Mouse (Mus musculus) urinary bladder, adult 2 months (tissue): ENCODE results near the gene Fut2. TPM values are rescaled to one million over a fixed set of nuclear protein-coding genes. Genes with fewer than 3 reads are reported as not detected.

ENCODE experiments used
- DNase-seq: peaks from one replicate; pipeline ENCODE4 v3.0.0; 2022; ENCODE audit warnings: low spot score
- polyA plus RNA-seq: library from polyadenylated mRNA; depleted of rRNA; stranded (reverse); fragments of >200 nt; gene quantifications from 2 replicates; pipeline ENCODE4 v1.2.3, GENCODE M21; 2012; rRNA removed

Gene Fut2
- polyA plus RNA-seq, result 1.8 and 3.3 TPM in 2 replicates

DNA sequence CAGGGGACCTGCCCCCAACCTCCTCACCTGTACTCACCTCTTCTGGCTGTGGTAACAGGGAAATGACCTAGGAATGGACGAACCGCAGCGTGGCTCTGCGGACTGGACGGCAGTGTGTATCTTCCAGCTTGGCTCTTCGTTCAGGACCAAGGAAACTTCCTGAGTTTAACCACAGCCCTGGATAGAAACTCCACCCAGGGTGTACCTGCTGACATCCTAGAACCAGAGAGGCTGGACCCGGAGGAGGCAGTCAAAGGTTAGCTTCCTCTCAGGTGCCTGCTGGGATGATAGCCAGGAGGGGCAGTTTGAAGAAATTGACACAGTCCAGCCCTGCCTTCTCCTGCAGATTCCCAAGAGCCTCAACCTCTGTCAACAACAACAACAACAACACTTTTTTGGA, at the start of gene Fut2:
Gene Fut2 (minus strand): TSS at position 234 of the 400 bp plus-strand sequence.
- DNase-seq, result no peak

DNA sequence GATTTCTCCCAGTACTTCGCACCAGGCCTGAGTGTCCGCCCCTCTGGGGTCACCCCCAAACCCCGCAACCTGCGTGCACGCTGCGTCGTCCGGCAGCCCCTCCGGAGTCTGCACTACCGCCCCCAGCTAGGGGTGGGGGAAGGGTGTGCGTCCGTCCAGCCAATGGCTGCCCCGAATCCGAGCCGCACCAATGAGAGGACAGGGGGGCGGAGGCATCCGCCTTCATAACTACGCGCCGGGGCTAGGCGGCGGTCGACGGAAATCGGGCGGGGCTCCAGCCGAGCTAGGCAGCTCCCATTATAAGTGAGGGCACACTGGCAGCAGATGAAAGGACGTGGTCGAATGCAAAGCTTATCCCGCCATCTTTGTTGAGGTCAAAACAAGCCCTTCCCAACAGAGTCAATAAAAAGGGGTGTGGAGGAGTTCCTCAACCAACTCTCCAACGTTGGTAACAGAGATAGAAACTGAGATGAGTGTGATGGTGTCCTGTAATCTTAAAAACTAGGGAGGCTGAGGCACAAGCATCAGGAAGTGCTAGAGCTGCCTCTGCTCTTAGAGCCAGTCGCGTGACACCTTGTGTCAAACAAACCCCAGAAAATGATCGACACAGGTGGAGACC, 49.0 kb upstream of the Fut2 start, which contains the start of gene Rpl18:
Gene Rpl18 (plus strand): TSS at position 368 of the 619 bp plus-strand sequence.
- peak; percentile 89 for DNase-seq

DNA sequence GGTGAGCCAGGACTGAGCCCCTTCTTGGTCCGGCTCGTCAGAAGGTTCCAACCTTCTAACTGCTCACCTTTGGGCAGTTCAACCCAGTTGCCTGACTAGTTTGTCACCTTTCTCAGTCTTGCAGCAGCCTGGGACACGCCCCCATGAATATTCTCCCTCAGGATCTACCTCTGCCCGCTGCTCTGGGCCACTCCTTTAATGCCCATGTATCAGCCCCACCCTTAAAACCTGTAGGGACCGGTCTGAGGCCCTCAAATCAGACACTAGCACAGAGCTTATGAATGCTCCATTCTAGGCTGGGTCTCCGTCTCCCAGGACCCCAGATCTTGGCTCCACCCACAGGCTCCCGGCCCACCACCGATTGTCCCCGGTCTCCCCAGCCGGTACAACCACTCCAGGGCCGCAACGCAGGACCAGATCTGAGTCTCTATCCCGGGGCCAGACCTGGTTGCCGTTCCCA, 48.5 kb upstream of the Fut2 start:
- DNase-seq, result no peak

DNA sequence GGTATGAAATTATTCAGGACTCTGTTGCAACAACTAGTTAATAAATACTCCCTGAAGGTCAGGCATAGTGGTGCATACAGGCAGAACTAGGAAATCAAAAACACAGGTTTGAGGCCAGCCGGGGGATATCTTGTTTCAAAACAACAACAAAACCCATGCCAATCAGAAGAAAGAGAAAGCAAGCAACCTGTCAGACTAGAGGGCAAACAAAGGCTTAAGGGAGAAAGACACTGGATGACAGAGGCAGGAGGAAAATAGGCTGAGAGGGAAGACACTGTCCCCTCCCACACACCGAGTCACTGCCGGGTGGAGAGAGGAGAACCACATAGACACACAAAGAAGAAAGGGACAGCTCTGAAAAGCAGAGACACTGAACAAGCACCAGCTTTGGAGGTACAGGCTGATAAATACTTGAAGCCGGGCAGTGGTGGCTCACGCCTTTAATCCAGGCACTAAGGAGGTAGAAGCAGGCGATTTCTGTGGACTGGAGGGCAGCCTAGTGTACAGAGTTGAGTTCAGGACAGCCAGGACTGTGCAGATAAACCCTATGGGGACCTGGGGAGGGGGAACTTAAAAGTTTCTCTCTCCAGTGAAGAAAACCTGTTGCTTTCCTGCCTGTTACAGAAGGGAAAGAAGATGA, 47.8 kb upstream of the Fut2 start:
- DNase-seq, result no peak

DNA sequence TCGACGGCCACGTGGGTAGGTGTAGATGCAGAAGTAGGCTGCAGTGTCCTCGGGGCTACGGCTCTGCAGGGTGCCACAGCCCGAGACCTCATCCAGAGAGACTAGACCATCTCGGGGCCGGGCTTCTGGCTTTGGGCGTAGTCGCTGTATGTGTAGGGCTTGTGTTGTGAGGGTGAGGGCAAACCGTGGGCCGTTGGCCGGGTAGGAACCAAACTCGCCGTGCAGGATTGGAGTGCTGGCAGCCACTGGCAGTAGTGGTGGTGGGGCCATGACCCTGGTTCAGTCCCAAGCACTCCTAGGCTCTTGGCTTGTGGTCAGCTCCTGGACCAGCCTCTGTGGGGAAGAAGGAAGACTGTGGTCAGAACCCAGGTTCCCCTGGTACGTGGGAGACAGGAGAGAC, 47.2 kb upstream of the Fut2 start:
- DNase-seq, result no peak

DNA sequence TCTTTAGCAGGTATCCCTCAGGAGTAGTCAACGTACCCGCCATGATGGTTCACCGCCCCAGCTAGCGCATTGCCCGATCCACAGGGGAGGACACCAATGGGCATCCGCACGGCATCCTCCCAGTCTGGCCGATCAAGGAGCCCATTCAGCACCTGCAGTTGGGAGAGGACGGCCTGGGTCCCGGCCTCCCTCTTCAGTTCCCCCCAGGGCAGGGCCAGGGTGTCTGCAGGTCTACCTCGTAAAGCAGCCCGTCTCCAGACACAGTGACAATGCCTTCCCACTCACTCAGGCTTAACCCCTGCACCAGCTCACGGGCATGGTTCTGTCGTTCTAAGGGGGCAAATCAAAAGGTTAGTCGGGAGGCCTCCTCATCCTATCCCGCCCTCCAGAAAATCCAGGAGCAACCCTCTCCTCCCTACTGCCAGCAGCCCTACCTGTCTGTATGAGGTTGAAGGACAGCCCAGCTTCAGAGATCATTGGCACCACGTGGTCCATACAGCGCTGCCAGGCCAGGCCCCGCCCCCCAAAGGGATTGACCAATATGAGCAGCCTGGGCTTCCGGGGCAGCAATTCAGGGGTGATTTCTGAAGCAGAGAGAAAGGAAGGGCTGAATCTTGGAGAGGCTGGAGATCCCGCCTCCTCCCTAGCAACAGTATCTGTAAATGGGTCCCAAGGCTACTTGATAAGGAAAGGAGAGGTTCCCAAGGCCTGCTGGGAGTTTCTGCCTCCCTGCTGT, 46.0 kb upstream of the Fut2 start:
- no peak for DNase-seq

DNA sequence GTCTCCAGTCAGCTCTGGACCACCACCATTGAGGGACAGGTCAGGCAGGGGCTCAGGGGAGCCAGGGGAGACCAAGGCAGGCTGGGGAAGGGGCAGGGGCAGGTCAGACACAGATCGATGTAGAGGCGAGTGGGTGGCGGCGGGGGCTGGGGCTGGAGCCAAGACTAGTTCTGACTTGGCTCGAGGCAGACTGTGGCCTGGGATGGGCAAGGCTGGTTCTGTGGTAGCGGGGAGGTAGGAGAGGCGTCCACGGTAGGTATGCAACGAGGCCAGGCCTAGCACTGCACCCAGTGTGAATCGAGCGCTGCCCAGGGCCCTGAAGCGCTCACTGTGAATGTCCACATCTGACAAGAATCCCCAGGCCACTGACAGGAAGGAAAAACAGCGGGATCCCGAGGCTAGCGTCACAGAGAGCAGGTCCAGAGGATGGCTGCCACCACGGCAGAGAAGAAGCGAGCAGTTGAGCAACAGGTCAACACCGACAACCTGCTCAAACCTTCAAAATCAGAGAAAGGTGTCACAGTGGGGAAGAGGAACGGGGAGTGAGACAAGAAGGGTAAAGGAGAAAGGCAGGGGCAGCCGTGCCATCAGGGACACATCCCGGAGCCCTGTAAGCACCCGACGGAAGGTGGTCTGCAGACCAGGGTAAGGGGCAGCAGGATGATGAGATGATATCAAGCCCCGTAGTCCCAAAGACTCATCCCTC, 45.3 kb upstream of the Fut2 start:
- DNase-seq, result no peak

DNA sequence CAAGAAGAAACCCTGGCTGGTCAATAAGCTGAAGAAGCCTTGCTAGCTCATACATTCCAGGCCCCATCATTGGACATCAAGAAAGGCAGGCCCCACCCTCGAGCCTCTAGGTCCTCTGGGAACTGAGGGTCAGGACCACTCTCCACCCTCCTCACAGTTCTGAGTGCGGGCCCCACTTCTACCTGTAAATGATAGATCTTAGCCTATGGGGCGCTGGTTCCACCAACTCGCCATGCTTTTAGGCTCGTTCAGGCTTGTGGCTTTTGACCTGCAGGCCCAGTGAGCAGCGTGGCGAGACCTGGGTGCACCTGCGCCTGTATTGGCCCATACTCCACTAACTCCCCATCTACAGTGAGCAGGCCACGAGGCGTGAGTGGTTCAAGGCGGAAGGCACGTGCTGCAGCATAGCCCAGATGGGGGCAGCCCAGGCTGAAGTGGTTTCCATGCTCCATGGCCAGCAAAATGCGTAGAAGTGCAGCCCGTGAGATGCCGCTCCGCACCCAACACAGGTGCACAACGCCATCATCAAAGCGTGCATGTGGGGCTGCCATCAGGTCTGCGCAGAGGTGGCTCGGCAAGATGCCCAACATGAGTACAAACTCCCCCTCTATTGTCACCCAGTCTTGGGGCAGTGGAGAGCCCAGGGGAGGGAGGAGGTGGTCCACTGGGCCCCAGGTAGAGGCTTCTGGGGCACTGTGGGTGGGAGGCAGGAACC, 44.4 kb upstream of the Fut2 start:
- no peak for DNase-seq

DNA sequence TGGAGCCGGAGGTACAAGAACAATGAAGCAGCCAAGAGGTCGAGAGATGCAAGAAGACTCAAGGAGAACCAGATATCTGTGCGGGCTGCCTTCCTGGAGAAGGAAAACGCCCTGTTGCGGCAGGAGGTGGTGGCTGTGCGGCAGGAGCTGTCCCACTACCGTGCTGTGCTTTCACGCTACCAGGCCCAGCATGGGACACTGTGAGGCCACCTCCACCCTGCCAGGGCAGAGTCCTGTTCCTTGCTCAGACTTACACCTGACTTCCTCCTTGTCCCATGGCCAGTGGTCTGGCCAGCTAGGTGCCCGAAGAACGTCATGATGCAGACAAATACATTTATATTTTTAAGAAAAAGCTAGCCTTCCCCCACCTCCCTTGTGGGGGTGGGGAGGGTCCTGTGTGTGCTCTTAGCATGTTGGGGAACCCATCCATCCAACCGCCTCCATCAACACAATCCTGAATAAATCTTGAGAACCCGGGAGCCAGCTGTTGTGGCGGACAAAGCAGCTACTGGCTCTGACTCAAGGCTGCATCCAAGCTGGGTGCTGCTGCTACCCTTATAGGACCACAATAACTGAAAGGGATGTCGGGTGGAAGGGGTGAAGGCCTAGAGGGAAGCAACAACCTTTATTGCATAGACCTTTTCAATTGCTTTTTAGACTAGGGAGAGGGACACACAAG, 43.6 kb upstream of the Fut2 start:
- DNase-seq, result no peak

DNA sequence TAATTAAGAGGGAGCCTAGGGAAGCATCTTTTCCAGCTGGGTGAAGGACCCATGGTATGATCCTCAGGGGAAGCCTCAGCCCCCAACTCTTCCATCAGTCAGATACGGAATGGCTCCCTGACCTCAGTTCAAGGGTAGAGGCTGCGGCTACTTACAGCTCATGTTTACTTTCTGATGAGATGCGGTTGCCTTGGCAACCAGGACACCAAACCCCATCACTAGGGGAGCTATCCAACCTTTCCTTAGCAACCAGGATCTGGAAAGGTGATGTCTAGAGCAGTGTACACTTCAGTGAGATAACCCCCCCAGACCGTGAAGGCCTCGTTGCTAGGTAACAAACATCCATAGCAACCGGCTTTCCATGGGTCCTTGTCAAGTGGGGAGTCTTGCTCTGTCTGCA, 42.8 kb upstream of the Fut2 start:
- no peak for DNase-seq

DNA sequence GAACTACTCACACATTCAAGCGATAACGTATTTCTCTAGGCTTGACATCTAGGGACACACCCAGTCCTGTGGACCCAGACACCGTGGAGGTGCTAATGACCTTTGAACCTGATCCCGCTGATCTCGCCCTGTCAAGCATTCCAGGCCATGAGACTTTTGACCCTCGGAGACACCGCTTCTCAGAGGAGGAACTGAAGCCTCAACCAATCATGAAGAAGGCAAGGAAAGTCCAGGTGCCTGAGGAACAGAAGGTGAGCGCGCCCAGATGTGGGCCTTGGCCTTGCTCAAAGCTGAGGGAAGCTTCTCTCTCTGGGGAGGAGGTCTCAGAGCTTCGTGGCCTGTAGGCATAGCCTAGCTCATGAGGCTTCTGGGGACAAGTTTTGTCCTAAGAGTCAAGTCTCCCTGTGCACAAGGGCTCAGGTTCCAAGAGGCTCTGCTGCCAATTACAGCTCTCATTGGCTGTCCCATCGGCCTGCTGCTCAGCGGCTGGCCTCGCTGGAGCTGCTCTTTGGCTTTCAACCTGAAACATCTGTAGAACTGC, 42.1 kb upstream of the Fut2 start:
- no peak for DNase-seq

DNA sequence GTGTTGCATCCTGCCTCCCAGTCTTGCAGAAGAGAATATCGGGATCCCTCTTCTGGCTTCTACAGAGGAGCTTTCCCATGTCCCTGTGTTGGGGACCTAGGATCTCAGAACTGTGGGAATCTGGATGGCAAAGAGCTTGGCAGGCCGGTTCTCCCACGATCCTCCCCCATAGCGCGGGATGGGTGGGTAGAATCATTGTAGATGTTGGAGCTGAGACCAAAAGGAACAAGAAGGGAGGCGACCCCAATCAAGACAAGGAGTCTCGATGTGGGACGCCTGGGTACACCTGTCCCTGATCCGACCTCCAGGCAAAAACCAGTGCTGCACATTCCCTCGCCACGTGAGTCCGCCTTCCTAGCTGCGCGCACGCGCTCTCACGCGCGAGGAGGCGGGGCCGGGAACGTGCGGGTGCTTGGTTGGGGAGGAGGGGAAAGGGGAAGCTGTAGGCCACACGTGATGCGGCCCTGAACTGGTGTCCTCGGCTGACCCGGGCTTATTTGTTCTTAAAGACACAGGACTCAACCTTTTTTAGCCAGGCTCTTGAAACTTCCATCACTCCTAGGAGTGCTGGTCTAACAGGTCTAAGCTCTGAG, 41.3 kb upstream of the Fut2 start:
- peak; percentile 97 for DNase-seq

DNA sequence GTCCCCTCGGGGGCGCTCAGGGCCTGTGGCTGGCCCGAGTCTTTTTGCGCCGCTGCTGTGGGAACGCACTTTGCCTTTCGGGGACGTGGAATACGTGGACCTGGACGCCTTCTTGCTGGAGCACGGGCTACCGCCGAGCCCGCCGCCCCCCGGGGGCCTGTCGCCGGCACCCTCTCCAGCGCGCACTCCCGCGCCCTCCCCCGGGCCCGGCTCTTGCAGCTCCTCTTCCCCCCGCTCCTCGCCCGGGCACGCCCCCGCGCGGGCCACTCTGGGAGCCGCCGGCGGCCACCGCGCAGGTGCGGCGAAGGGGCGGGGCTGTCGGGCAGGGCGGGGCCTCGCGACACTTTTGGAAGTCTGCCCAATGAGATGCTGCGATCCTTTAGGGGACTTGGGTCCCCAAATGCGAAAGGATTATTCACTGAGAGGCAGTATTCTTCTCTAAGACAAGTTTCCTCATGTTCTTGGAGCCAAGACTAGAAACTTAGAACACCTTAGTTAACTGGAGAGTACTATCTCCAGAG, 40.6 kb upstream of the Fut2 start:
- DNase-seq, result peak; percentile 91

DNA sequence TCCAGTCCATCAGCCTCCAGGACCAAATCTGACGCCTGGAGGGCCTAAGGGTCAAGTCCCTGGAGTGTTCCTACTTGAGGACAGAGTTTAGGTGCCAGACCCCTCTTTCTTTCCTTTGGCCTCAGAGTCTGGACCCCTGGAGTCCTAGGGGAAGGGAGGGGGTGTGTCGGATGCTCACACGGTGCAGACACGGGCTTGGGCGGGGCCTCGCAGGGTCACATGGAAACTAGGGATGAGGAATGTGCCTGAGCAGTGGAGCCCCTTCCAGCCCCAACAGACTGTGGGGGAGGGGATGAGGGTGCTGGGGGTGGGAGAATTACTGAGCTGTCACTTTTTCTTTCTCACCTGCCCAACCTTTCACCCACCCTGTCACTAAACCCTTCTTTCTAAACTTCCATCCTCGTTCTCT, 39.7 kb upstream of the Fut2 start:
- no peak for DNase-seq

DNA sequence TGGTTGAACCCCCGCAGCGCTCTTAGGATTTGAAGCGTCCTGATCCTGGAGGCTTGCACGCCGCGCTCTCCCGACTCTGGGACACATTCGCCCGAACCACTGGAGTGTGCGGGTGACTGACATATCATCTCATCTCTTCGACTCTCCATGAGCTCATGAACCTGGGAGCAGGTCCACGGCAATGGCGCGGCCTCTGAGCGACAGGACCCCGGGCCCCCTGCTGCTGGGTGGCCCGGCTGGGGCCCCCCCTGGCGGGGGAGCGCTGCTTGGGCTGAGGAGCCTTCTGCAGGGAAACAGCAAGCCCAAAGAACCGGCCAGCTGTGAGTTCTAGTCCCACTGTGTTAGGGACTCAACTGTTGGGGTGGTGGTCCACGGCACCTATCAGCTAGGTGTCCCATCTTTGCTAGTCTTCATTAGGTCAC, 39.3 kb upstream of the Fut2 start:
- DNase-seq, result no peak

DNA sequence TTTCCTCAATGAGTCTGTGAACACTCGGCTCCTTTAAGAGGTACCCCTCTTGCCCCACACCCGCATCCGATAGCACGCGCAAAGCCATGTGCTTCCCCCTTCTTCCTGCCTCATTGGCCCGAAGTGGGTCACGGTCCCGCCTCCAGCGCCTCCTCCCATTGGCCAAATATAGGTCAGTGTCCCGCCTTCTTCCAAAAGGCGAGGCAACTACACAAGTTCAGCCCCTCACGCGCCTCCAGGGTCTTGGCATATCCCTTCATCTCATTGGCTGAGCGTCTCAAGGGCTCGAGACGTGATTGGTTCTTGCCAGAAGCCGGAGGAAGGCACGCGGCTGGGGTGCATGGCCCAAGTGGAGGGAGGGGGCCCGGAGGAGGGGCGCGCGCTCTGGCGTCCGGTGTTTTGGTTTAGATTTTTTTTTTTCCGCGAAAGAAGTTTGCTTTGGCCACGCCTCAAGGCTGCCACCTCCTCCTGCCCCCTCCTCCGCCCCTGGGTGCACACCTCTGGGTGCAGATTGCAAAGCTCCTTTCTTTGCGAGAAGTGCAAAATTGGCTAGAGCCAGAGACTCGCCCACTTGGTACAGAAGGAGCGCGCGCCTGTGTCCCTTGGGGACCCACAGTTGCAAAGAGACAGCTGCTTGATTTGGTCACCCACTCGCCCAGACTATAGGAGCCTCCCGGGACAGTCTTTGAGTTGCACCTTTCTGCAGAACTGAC, 38.7 kb upstream of the Fut2 start, which contains the start of gene Dbp:
Gene Dbp (plus strand): TSS at position 359 of the 713 bp plus-strand sequence.
- peak; percentile 90 for DNase-seq

DNA sequence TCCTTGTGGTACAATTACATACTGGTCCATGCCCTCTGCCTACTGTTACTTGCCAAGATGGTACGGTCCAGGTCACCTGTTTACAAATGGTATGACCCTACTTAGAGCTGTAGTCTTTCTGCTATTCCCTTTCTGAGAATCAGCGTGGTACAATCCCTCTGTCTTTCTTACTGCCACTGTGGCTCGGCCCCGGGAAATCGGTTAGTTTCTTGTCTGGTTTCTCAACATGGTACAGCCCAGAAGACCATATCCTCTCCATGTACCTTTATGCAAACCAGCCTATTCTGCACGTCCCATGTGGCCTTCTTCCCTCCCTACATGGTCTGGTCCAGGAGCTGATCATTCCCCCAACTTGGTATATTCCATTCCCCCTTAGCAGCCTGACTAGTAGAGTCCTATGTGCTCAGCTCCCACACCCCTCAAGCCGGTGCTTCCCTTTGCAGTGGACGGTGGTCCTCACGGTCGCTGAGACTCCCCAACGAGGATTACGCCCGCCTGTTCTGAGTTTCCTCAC, 37.9 kb upstream of the Fut2 start:
- no peak for DNase-seq

DNA sequence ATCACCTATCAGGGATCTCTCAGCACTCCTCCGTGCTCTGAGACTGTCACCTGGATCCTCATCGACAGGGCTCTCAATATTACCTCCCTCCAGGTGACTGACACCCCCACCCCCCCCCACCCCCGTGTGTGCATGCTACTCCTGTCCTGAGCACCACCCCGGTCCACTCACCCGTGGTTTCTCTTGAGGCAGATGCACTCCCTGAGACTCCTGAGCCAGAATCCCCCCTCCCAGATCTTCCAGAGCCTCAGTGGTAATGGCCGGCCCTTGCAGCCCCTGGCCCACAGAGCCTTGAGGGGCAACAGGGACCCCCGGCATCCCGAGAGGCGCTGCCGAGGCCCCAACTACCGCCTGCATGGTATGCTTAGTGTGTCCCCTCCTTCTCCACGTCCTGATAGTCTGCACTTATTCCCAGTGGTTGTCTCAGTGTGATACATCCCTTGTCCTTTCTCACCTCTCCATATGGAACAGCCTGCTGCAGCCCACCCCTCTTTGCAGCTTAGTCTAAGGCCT, 37.4 kb upstream of the Fut2 start:
- DNase-seq, result no peak
